Mouse (Mus musculus): ENCODE measurements around the gene Cdkal1.

DNA sequence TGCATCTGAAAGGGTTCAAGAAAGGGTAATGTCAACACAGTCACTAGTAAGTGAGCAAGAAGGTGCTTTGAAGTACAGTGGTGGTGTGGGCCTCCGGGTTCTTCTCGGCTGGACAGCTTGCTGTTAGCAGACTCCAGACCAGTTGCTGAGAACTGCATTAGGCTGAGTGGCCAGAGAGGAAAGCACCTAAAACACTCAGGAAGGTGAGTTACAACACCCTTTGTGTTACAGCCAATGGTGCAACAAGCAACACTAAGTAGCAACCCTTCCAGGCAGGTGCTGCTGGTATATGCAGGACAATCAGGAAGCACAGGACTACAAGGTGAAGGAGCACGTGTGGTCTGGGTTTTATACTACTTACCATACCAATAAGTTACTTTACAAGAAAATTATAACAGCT, 90.2 kb downstream of the Cdkal1 start:
- no peak for TF ChIP-seq EP300 (IDR thresholded peaks at IDR 0.05; ENCODE audit: low read depth)
- TF ChIP-seq CTCF (IDR thresholded peaks at IDR 0.05; ENCODE audit: low read depth) = no peak

All from liver, postnatal 0 days (tissue).